Mouse (Mus musculus) embryonic facial prominence, embryonic 14.5 days (tissue): ENCODE measurements around the gene Epb41l4b. TPM values are rescaled to one million over a fixed set of nuclear protein-coding genes. Genes with fewer than 3 reads are reported as not detected.

ENCODE experiments used
- ATAC-seq: fragments of 200-750 bp; cut with Nextera tagmentation; 2 replicates; pipeline ENCODE4 v1.8.0; 2017; ENCODE audit warnings: low read depth, moderate number of reproducible peaks, moderate TSS enrichment
- DNase-seq: peaks from one replicate; pipeline ENCODE4 v3.0.0-alpha.2; 2015; ENCODE audit warnings: low spot score
- H3K27ac ChIP-seq: fragments of 300-500 bp; sonication (generic); replicated peaks from 2 replicates; pipeline ENCODE4 v1.5.1; 2014; ENCODE audit warnings: low read depth, mild to moderate bottlenecking, low read length, moderate library complexity
- H3K27me3 ChIP-seq: fragments of 300-500 bp; sonication (generic); replicated peaks from 2 replicates; pipeline ENCODE4 v1.6.1; 2014; ENCODE audit warnings: low read length; ENCODE audit not compliant: control insufficient read depth, insufficient read depth
- H3K36me3 ChIP-seq: fragments of 300-500 bp; sonication (generic); 2 replicates; pipeline ENCODE4 v1.6.1; 2014; ENCODE audit warnings: low read length, mixed read lengths; ENCODE audit not compliant: control insufficient read depth, insufficient read depth
- H3K4me1 ChIP-seq: fragments of 300-500 bp; sonication (generic); 2 replicates; pipeline ENCODE4 v1.6.1; 2014; ENCODE audit warnings: antibody characterized with exemption, low read length; ENCODE audit not compliant: control insufficient read depth, insufficient read depth
- H3K4me2 ChIP-seq: fragments of 300-500 bp; sonication (generic); 2 replicates; pipeline ENCODE4 v1.6.1; 2014; ENCODE audit warnings: low read depth, mild to moderate bottlenecking, low read length, moderate library complexity, mixed read lengths
- H3K4me3 ChIP-seq: fragments of 300-500 bp; sonication (generic); 2 replicates; pipeline ENCODE4 v1.5.1; 2014; ENCODE audit warnings: low read depth, mild to moderate bottlenecking, low read length
- H3K9ac ChIP-seq: fragments of 300-500 bp; sonication (generic); 2 replicates; pipeline ENCODE4 v1.6.1; 2014; ENCODE audit warnings: low read depth, mild to moderate bottlenecking, low read length, moderate library complexity, mixed read lengths
- H3K9me3 ChIP-seq: fragments of 300-500 bp; sonication (generic); 2 replicates; pipeline ENCODE4 v1.6.1; 2016; ENCODE audit warnings: low read length; ENCODE audit not compliant: control insufficient read depth
- WGBS: fragments of 180-500 bp; shearing (Covaris S2); extraction: QIAGEN DNeasy Blood & Tissue Kit; methylation state at CpG from one replicate; pipeline ENCODE4 v1.1.7; 2014; 5-methylcytosine and 5-hydroxymethylcytosine counted together
- polyA plus RNA-seq: library from polyadenylated mRNA; unstranded; fragments of >200 nt; fragmentation: Nextera tagmentation; extraction: Ambion mirVana; gene quantifications from 2 replicates; pipeline ENCODE4 v1.2.1, GENCODE M21; 2014

The Epb41l4b gene
- polyA plus RNA-seq, 1 experiment from 2014 or later: 4.8 TPM

DNA sequence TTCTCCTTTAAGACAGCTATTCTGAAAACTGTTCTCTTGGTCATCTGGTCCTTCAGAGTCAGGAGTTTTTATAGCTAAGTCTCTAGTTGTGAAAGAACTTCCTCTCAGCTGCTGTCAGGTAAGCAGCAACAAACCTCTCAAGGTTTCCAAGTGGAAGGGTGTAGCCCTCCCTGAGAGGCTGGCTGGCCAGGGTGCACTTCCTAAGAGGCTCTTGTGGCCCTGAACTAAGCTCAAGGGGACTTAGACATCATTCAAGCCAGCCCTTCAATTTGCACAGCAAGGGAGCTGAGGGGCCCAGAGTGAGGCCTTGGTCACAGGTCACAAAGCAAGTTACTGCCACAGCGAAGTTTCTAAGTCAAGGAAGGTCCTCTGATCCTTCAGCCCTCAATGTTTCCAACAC lies 200.0 kb downstream of the Epb41l4b start:
- ATAC-seq (no peak), DNase-seq (no peak)
- H3K36me3 ChIP-seq: no peaks in the 10 kb centered on the region
- 56% methylated on average over 1 of the region's 1 CpGs for WGBS
- no peak overlapping the region for H3K27ac ChIP-seq
- peaks cover 15% of the 10 kb centered on the region for H3K4me1 ChIP-seq
- H3K9me3 ChIP-seq: no peaks in the 10 kb centered on the region
- H3K4me3 ChIP-seq: no peak overlapping the region
- no peak overlapping the region for H3K4me2 ChIP-seq
- H3K27me3 ChIP-seq: no peaks in the 10 kb centered on the region
- H3K9ac ChIP-seq: no peak overlapping the region

DNA sequence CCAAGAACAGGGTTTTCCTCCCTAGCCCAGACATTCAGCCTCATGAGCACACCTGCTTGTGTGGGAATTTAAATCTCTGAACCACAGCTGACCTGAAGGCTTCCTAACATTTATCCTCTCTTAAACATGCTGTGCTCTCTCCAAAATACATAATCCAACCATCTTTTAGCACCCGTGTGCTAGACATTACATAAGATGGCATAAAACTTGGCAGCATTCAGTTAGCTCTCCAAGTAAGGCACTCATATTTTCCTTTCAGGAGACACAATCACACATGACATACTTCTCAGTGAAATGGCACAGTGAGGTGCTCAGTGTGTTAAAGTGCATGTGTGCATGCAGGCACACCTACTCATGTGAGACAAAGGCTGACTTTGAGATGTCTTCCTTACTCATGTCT lies 200.7 kb downstream of the Epb41l4b start:
- no peaks in the 10 kb centered on the region for H3K27me3 ChIP-seq
- H3K27ac ChIP-seq: no peak overlapping the region
- WGBS: 70% methylated on average over 1 of the region's 1 CpGs
- no peak for DNase-seq
- no peaks in the 10 kb centered on the region for H3K9me3 ChIP-seq
- no peak for ATAC-seq
- no peak overlapping the region for H3K4me3 ChIP-seq
- peaks cover 15% of the 10 kb centered on the region for H3K4me1 ChIP-seq
- no peak overlapping the region for H3K9ac ChIP-seq
- no peaks in the 10 kb centered on the region for H3K36me3 ChIP-seq
- no peak overlapping the region for H3K4me2 ChIP-seq

Other genes with a start within 250 kb of the Epb41l4b start
- gene Tmem245, start 196.0 kb downstream of the Epb41l4b start, polyA plus RNA-seq: 9.8 and 11.7 TPM in 2 replicates
- gene Frrs1l, start 153.0 kb downstream of the Epb41l4b start, polyA plus RNA-seq: 4.0 and 4.9 TPM in 2 replicates
- 3.8 and 4.7 TPM in 2 replicates for gene Ptpn3, start 158.4 kb upstream of the Epb41l4b start, polyA plus RNA-seq